Mouse (Mus musculus) forebrain, postnatal 0 days (tissue): ENCODE measurements at regions not wholly inside any gene's neighbourhood (a gene's known extent, or its start where the extent isn't known, plus 50 kb on each side); places are given as distances from the start of the nearest gene placed in this dataset.

ENCODE experiments used
- ATAC-seq: fragments of 200-750 bp; cut with Nextera tagmentation; 2 replicates; pipeline ENCODE4 v1.8.0; 2017; ENCODE audit warnings: mild to moderate bottlenecking, moderate library complexity
- DNase-seq: peaks from one replicate; pipeline ENCODE4 v3.0.0-alpha.2; 2015
- H3K27ac ChIP-seq: fragments of 300-500 bp; sonication (generic); 2 replicates; pipeline ENCODE4 v1.5.1; 2014; ENCODE audit warnings: low read depth, mild to moderate bottlenecking, antibody characterized with exemption, low read length, moderate library complexity, mixed read lengths
- H3K27me3 ChIP-seq: fragments of 300-500 bp; sonication (generic); 2 replicates; pipeline ENCODE4 v1.6.1; 2014; ENCODE audit warnings: mild to moderate bottlenecking, low read length, mixed read lengths; ENCODE audit not compliant: insufficient read depth
- H3K36me3 ChIP-seq: fragments of 300-500 bp; sonication (generic); 2 replicates; pipeline ENCODE4 v1.6.1; 2014; ENCODE audit warnings: mild to moderate bottlenecking, moderate library complexity; ENCODE audit not compliant: insufficient read depth
- H3K4me1 ChIP-seq: fragments of 300-500 bp; sonication (generic); 2 replicates; pipeline ENCODE4 v1.6.1; 2014; ENCODE audit warnings: antibody characterized with exemption; ENCODE audit not compliant: insufficient read depth
- H3K4me2 ChIP-seq: fragments of 300-500 bp; sonication (generic); 2 replicates; pipeline ENCODE4 v1.6.1; 2014; ENCODE audit warnings: low read depth, mild to moderate bottlenecking, moderate library complexity
- H3K4me3 ChIP-seq: fragments of 300-500 bp; sonication (generic); 2 replicates; pipeline ENCODE4 v1.5.1; 2014; ENCODE audit warnings: low read depth, low read length, mixed read lengths
- H3K9ac ChIP-seq: fragments of 300-500 bp; sonication (generic); 2 replicates; pipeline ENCODE4 v1.6.1; 2014; ENCODE audit warnings: mild to moderate bottlenecking
- H3K9me3 ChIP-seq: fragments of 300-500 bp; sonication (generic); 2 replicates; pipeline ENCODE4 v1.6.1; 2016; ENCODE audit warnings: low read length
- CTCF ChIP-seq: sonication (generic); IDR thresholded peaks from 2 replicates; pipeline ENCODE4 v1.5.1; 2016; ENCODE audit warnings: antibody characterized with exemption, control low read depth, low read depth
- whole genome bisulfite sequencing: fragments of 180-500 bp; shearing (Covaris S2); extraction: QIAGEN DNeasy Blood & Tissue Kit; methylation state at CpG from one replicate; pipeline ENCODE4 v1.1.7; 2014; 5-methylcytosine and 5-hydroxymethylcytosine counted together

DNA sequence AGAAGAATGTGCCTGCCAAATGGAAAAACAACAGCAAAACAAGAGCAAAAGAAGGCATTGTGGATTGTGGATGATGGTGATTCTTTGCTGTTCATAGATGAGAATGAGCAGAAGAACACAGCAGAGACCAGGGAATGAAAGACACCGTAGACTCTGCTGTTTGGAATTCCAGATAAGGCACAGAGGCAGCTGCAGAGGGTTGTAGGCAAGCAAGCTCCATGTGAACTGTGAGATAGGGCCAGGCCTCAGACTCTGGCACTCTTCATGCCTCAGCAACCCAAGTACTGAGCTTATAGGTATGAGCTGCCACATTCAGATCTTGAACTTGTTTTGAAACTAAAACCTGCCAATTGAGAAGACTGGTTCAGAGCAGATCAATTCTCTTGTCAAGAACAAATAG is 223.3 kb upstream of the Veph1 start:
- 97% methylated on average over 1 of the region's 1 CpGs for WGBS
- no peak for TF ChIP-seq CTCF
- ATAC-seq: no peak
- H3K9ac ChIP-seq: no peak overlapping the region
- no peak for DNase-seq
- H3K9me3 ChIP-seq: no peaks in the 10 kb centered on the region
- H3K27ac ChIP-seq: no peak overlapping the region
- no peaks in the 10 kb centered on the region for H3K4me1 ChIP-seq
- H3K4me2 ChIP-seq: no peak overlapping the region
- no peak overlapping the region for H3K4me3 ChIP-seq
- H3K36me3 ChIP-seq: no peaks in the 10 kb centered on the region
- no peaks in the 10 kb centered on the region for H3K27me3 ChIP-seq

DNA sequence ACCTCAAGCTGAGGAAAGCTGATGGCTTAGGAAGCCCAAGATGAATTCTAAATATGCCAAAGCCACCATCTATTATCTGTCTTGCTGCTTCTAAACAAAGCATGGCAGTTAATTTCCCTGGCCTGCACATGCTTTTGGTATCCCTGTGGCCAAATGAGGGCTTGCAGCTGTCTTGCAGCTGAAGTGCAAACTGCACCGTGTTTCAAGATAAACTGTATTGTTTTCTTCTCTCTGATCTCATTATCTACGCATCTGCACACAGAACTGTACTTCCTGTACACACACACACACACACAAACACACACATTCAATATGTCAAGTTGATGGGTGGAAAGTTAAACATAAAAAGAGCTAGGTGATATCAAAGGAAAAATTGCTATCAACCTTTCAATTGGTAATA is 221.7 kb upstream of the Veph1 start:
- no peak overlapping the region for H3K4me3 ChIP-seq
- no peaks in the 10 kb centered on the region for H3K27me3 ChIP-seq
- H3K27ac ChIP-seq: no peak overlapping the region
- H3K4me2 ChIP-seq: no peak overlapping the region
- H3K9me3 ChIP-seq: no peaks in the 10 kb centered on the region
- H3K4me1 ChIP-seq: no peaks in the 10 kb centered on the region
- no peak overlapping the region for H3K9ac ChIP-seq
- WGBS: 31% methylated on average over 2 of the region's 2 CpGs
- ATAC-seq (no peak), DNase-seq (no peak)
- no peaks in the 10 kb centered on the region for H3K36me3 ChIP-seq
- TF ChIP-seq CTCF: no peak

DNA sequence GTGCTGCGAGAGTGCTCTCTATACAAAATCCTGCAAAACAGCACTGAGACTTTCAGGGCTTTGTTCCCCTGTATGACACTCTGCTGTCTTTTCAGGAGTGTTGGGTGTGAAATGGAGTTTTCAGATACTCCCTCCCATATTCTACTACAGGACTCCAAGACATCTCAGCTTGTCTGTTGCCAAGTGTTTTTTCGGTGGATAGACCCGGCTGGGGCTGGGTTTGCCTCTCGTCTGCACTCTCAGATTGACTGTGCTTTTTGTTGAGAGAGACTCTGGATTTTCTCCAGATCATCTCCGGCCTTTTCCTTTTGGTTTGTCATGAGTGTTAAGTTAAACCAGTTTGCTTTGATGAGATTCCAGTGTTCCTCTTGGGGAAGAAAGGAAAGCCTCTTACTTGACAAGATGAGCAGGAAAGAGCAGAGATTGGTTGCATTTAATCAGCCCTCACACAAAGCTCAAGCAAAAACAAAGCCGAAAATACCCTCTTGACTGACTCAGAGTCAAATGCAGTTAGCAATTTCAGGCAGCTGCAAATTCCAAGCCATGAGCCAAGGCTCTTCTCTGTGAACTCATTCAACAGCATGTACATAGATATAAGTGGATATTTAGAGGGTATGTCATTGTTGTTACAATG is 219.3 kb upstream of the Veph1 start:
- DNase-seq (no peak), ATAC-seq (peak; percentile 64)
- no peak overlapping the region for H3K9ac ChIP-seq
- no peaks in the 10 kb centered on the region for H3K9me3 ChIP-seq
- H3K4me1 ChIP-seq: no peaks in the 10 kb centered on the region
- no peak overlapping the region for H3K4me2 ChIP-seq
- no peaks in the 10 kb centered on the region for H3K36me3 ChIP-seq
- no peak overlapping the region for H3K27ac ChIP-seq
- H3K4me3 ChIP-seq: no peak overlapping the region
- TF ChIP-seq CTCF: no peak
- H3K27me3 ChIP-seq: no peaks in the 10 kb centered on the region
- 57% methylated on average over 6 of the region's 6 CpGs for WGBS

DNA sequence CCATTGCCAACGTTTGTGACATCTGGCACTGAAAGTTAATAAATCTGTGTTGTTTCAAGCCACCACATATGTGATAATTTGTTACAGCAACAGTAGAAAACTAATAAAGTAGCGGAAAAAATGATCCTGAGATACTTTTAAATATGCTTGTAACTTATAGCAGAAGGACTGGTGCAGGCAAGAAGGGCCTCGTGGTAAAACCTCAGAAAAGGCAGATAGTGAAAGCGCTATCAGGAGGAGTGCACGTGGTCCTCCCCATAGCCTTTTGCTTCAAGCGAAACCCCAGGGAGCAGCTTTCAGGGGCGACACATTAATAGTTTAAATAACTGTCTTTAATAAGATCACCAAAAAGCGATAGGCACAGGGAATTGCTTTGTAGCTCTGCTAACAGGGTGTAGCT is 217.9 kb upstream of the Veph1 start:
- 83% methylated on average over 8 of the region's 8 CpGs for WGBS
- ATAC-seq (no peak), DNase-seq (no peak)
- no peak overlapping the region for H3K4me2 ChIP-seq
- H3K9me3 ChIP-seq: no peaks in the 10 kb centered on the region
- H3K27me3 ChIP-seq: no peaks in the 10 kb centered on the region
- H3K27ac ChIP-seq: no peak overlapping the region
- no peak overlapping the region for H3K9ac ChIP-seq
- no peak overlapping the region for H3K4me3 ChIP-seq
- no peaks in the 10 kb centered on the region for H3K36me3 ChIP-seq
- TF ChIP-seq CTCF: no peak
- H3K4me1 ChIP-seq: no peaks in the 10 kb centered on the region

DNA sequence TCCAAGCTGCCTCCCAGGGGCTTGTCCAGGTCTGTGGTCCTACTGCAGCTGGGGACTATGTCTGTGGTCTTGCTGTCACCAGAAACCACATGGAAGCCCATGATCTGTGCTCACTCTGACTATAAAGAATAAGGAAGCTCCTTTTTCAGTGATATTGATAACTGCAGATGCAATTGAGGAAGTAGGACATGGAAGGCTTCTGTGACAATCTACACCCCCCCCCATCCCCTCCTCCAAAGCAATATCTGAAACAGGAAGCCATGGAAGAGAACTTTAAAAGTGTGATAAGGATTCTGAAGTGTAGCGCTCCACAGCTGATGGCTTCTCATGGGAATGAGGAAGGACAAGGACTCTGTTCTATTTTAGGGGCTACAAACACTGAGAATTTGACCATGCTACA is 215.8 kb upstream of the Veph1 start:
- Histone ChIP-seq H3K9ac (no peak overlapping the region), H3K9me3 (no peaks in the 10 kb centered on the region), H3K36me3 (no peaks in the 10 kb centered on the region), H3K27ac (no peak overlapping the region), H3K4me3 (no peak overlapping the region), H3K4me2 (no peak overlapping the region), H3K27me3 (no peaks in the 10 kb centered on the region), H3K4me1 (no peaks in the 10 kb centered on the region)
- DNase-seq (no peak), ATAC-seq (no peak)
- 94% methylated on average over 1 of the region's 1 CpGs for WGBS
- no peak for TF ChIP-seq CTCF

DNA sequence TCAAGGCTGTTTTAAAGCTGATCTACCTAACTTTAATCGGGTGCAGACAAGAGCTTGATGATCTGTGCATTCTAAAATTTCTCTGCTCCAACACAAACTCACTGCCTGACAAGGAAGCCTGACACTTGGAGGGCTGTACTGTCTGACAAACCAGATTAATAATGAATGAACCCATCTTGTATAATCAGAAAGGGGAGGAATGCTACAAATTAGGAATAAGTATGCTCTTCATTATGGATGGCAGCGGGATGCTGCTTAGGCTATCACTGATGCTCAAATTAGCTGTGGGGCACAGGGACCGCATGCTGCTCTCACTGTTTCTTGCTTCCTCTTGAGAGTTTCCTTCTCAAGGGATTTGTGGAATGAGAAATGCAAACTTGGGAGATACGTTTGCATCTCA is 213.8 kb upstream of the Veph1 start:
- 60% methylated on average over 4 of the region's 4 CpGs for WGBS
- Histone ChIP-seq H3K9me3 (no peaks in the 10 kb centered on the region), H3K4me3 (no peak overlapping the region), H3K9ac (no peak overlapping the region), H3K4me2 (no peak overlapping the region), H3K27ac (no peak overlapping the region), H3K27me3 (no peaks in the 10 kb centered on the region), H3K4me1 (no peaks in the 10 kb centered on the region), H3K36me3 (no peaks in the 10 kb centered on the region)
- no peak for TF ChIP-seq CTCF
- no peak for DNase-seq
- peak; percentile 38; the same call in 1 of the 2 replicates for ATAC-seq

DNA sequence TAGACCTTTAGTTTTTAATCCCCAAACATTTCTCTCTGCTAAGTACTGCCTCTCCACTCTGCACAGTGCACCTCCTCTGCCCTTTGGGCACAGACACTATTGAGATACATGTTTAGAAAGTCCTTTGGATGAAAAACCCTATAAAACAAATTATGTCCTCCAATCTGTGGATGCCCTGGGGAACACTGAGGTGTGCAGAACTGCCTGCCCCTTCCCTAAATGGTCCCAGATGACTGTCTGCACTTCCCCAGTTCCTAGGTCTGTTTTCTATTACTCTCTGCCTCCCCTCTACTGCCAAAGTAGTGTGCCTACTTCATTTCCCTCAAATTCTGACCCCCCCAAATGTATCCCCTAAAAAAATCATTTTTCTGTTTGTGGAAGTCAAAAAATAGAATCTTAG is 209.5 kb upstream of the Veph1 start:
- no peak overlapping the region for H3K4me2 ChIP-seq
- no peak overlapping the region for H3K27ac ChIP-seq
- no peak overlapping the region for H3K9ac ChIP-seq
- H3K4me3 ChIP-seq: no peak overlapping the region
- H3K4me1 ChIP-seq: no peaks in the 10 kb centered on the region
- H3K27me3 ChIP-seq: no peaks in the 10 kb centered on the region
- DNase-seq (no peak), ATAC-seq (no peak)
- no peak for TF ChIP-seq CTCF
- no peaks in the 10 kb centered on the region for H3K36me3 ChIP-seq
- no peaks in the 10 kb centered on the region for H3K9me3 ChIP-seq

DNA sequence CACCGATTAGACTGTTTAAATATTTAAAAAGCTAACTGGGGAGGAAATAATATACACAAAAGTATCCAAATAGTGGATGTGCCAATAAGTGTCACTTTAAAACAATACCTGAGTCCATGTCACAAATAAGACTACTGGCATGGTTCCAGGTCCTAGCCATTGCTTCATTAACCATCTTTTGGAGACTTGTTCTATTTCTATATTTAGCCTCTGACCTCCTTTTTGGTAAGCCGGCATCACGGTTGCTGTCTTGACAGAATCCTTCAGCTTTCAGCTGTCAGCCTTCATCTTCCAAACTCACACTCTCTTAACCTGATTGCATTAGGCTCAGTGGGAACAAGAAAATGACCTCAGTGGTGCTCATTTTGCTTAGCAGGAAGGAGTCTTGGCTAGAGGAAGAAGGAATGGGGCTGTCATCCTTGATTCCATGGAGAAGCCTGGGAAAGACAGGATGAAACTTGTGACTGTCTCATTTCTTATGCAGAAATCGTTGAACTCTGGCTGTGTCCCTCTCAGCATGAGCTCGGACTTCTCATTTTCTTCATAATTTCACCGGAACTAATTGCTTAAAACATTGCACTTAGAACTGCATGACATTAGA is 208.9 kb upstream of the Veph1 start:
- no peak overlapping the region for H3K27ac ChIP-seq
- no peaks in the 10 kb centered on the region for H3K4me1 ChIP-seq
- no peaks in the 10 kb centered on the region for H3K27me3 ChIP-seq
- H3K36me3 ChIP-seq: no peaks in the 10 kb centered on the region
- no peak for TF ChIP-seq CTCF
- 33% methylated on average over 6 of the region's 6 CpGs for WGBS
- no peaks in the 10 kb centered on the region for H3K9me3 ChIP-seq
- no peak overlapping the region for H3K4me2 ChIP-seq
- H3K4me3 ChIP-seq: no peak overlapping the region
- no peak overlapping the region for H3K9ac ChIP-seq
- DNase-seq (no peak), ATAC-seq (no peak)
